Mouse (Mus musculus): ENCODE results near the gene Pglyrp3. TPM values are rescaled to one million over a fixed set of nuclear protein-coding genes. Genes with fewer than 3 reads are reported as not detected.

Gene Pglyrp3
- polyA plus RNA-seq, 1 experiment = not detected

DNA sequence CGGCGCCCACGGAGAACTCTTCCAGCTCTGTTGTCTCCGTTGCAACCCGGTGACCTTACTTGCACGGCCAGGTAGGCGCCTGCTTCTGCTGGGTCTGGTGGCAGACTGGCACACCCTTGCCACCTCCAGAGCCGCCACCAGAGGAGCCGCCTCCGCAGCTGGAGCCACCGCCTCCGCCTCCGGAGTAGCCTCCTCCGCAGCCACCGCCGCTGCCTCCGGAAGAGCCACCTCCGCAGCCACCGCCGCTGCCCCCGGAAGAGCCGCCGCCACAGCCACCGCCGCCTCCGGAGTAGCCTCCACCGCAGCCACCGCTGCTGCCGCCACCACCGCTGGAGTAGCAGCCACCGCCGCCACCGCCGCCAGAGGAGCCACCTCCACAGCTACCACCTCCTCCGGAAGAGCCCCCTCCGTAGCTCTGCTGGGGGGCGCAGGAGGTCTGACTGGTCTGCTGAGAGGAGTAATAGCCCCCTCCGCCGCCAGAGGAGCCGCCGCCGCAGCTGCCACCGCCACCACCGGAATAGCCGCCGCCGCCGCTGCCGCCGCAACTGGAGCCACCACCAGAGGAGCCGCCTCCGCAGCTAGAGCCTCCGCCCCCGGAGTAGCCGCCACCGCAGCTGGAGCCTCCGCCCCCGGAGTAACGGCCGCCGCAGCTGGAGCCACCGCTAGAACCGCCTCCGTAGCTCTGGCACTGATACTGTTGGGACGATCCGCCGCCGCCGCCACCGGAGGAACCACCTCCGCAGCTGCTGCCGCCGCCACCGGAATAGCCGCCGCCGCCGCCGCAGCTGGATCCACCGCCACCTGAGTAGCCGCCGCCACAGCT lies 66.3 kb downstream of the Pglyrp3 start:
- H3ac ChIP-seq (ENCODE audit: control insufficient read depth, insufficient read length, low read depth) = peak overlapping the region; percentile 31
- no peaks in the 10 kb centered on the region for H3K79me2 ChIP-seq (ENCODE audit: control insufficient read depth, insufficient read depth)
- H3K27me3 ChIP-seq (ENCODE audit: control insufficient read depth, insufficient read depth, insufficient read length) = no peaks in the 10 kb centered on the region
- H3K79me3 ChIP-seq (ENCODE audit: low read depth) = no peaks in the 10 kb centered on the region
- TF ChIP-seq CEBPB (IDR thresholded peaks at IDR 0.05; ENCODE audit: low read depth) (no peak), MAX (IDR thresholded peaks at IDR 0.05) (no peak), FOSL1 (IDR thresholded peaks at IDR 0.05; ENCODE audit: insufficient read depth, low read length, poor library complexity, severe bottlenecking) (no peak), USF1 (IDR thresholded peaks at IDR 0.05; ENCODE audit: low read depth) (no peak), CTCF (IDR thresholded peaks at IDR 0.05; ENCODE audit: control insufficient read depth, insufficient read depth, insufficient read length) (no peak), MYOD1 (IDR thresholded peaks at IDR 0.05; ENCODE audit: control insufficient read depth, insufficient read length, low read depth) (no peak), MYOG (IDR thresholded peaks at IDR 0.05; ENCODE audit: control insufficient read depth, extremely low read depth, insufficient read length) (no peak)
- peak overlapping the region; percentile 34 for H3K4me3 ChIP-seq (ENCODE audit: insufficient read depth, poor library complexity, severe bottlenecking)
- no peaks in the 10 kb centered on the region for H3K36me3 ChIP-seq (ENCODE audit: control insufficient read depth, insufficient read depth)

Small RNA genes lying within 50 kb of the gene (microRNA-seq; reads per million reads assigned to microRNA genes)
- gene Gm23697 (ENCODE audit: borderline microRNAs expressed) (not detected), gene Gm25145 (ENCODE audit: borderline microRNAs expressed) (not detected)

Other genes with a start within 250 kb of the Pglyrp3 start
- gene Lor, start 68.6 kb downstream of the Pglyrp3 start, polyA plus RNA-seq (2012; fragmentation: generic; extraction: Trizol) = 6.9 TPM
- gene Prr9, start 109.4 kb downstream of the Pglyrp3 start, polyA plus RNA-seq (2012; fragmentation: generic; extraction: Trizol) = 19.7 TPM
- gene Lelp1, start 128.2 kb downstream of the Pglyrp3 start, polyA plus RNA-seq (2012; fragmentation: generic; extraction: Trizol) = 0.13 TPM
- 0.06 TPM for gene Sprr2a1, start 201.2 kb downstream of the Pglyrp3 start, polyA plus RNA-seq (2012; fragmentation: generic; extraction: Trizol)
- 2.6 TPM for gene Sprr2a2, start 201.3 kb downstream of the Pglyrp3 start, polyA plus RNA-seq (2012; fragmentation: generic; extraction: Trizol)

Measured in C2C12 (cell line).